Mouse (Mus musculus) adrenal gland, postnatal 36 days (tissue): Measurements from ENCODE around the gene Gulp1. TPM values are rescaled to one million over a fixed set of nuclear protein-coding genes. Genes with fewer than 3 reads are reported as not detected.

Source experiments
- DNase-seq, 2 experiments: peaks; one replicate each; pipeline ENCODE4 v3.0.0; 2021; ENCODE audit warnings: mixed read lengths in 1 of 2
- long read RNA-seq, 2 experiments: library from polyadenylated mRNA; stranded (forward); transcript quantifications; one replicate each; pipeline ENCODE4 v2.0.0; 2021; ENCODE audit warnings: borderline sequencing depth in 2 of 2
- total RNA-seq, 2 experiments: library from RNA; stranded (reverse); gene quantifications; 2 replicates each; pipeline ENCODE4 v1.2.3; 2021

The Gulp1 gene
- total RNA-seq = 10 to 100 TPM; 37.0 to 65.8 TPM
- long read RNA-seq, experiment 1, transcript Gulp1-201 (11 exons, 3,138 nt) = major isoform, 7 of 10 reads
- long read RNA-seq, experiment 1, partial matches to known transcripts = 3 of 10 reads
- long read RNA-seq, experiment 1, other reads (novel, unspliced or antisense) = 0 of 10 reads
- long read RNA-seq, experiment 2, partial matches to known transcripts = 0 of 1 reads
- long read RNA-seq, experiment 2, other reads (novel, unspliced or antisense) = 1 of 1 reads

- DNase-seq = peak; percentile 87 to 90
Observed at GRCm38 (mm10) chr1:44551461-44552370, at the start of gene Gulp1. TSS of gene Gulp1 (plus strand) at chr1:44551511.

GRCm38 (mm10) chr1:44550261-44550660 lies 1.1 kb upstream of the Gulp1 start:
- DNase-seq = no peak

DNA sequence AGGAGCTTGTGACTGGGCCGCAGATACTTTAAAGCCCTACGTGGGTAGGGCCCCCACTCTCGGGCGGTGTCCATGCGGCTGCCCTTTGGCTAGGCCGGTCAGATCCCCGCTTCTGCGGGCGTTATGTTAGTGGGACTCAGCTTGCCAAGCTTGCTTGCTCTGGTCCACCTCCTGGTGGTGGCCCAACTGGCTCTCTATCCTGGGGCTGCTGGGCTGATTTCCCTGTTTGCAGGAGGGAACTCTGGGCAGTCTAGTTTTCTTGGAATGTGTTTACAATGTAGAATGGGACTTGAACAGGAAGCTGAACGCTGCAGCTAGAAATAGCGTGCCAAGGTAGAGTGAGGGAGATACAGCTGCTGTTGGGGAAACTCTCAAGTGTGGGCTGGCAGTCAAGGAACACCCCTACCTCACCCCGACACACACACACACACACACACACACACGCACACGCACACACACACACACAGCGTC lies 1.1 kb downstream of the Gulp1 start:
- peak; percentile 51 to 64 for DNase-seq

GRCm38 (mm10) chr1:44553166-44553898 lies 2.0 kb downstream of the Gulp1 start:
- DNase-seq = peak; percentile 27 to 71

DNA sequence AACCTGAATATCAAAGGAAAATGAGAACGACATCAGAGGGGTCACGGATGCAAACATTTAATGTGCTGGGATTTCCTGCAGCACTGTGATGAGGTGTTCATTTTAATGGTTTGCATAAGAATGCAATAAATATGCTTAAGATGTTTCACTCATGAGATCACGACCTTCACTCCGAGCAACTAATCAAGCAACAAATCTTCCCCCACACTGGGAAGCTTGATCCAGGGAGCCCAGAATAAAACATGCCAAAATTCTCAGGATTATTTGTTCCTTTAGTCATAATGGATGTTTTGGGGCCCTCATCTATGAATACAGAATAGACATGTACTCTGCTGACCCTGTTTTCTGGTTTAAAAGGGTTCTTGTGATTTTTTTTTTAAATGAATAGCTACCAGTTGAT lies 16.1 kb downstream of the Gulp1 start:
- DNase-seq = no peak

DNA sequence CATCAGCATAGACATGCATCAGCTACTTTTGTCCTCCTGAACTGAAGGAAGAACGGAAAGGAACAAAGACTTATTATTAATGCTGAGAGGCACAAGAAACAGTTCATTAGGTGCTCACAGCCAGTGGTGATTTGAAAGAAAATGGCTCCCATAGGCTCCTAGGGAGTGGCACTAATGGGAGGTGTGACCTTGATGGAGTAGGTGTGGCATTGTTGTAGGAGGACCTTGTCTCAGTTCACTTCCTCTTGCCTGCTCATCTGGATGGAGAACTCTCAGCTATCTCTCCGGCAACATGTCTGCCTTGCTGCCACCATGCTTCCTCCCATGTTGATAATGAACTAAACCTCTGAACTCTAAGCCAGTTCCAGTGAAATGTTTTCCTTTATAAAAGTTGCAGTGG lies 17.0 kb downstream of the Gulp1 start:
- no peak for DNase-seq

GRCm38 (mm10) chr1:44576001-44576400 lies 24.7 kb downstream of the Gulp1 start:
- no peak for DNase-seq

GRCm38 (mm10) chr1:44576610-44577009 lies 25.3 kb downstream of the Gulp1 start:
- no peak for DNase-seq

- no peak for DNase-seq
Observed at GRCm38 (mm10) chr1:44580390-44580789, 29.1 kb downstream of the Gulp1 start.

GRCm38 (mm10) chr1:44584886-44585385 lies 33.6 kb downstream of the Gulp1 start:
- peak; percentile 64 to 66 for DNase-seq

- DNase-seq = no peak
Observed at GRCm38 (mm10) chr1:44591742-44592141, 40.4 kb downstream of the Gulp1 start.

DNA sequence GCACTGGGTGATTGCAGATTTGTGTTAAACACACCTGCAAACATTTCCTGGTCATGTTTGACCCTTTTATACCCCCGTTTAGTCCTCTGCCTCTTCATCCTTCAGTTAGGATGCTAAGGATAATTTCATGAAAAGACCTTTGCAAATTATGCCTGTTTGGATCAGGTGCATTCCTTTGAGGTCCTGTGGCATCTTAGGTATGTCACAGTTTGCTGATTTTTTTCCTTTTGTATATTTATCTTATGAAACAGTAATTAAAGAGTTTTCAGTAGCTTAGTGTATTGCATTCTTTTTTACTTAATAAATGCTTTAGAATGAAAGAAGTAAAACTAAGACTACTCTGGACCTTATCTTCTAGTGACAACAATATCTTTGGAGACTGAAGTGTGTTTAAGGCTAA lies 41.8 kb downstream of the Gulp1 start:
- DNase-seq = no peak

- no peak for DNase-seq
Observed at GRCm38 (mm10) chr1:44598312-44598711, 47.0 kb downstream of the Gulp1 start.

GRCm38 (mm10) chr1:44613294-44614041 lies 62.2 kb downstream of the Gulp1 start:
- no peak for DNase-seq

DNA sequence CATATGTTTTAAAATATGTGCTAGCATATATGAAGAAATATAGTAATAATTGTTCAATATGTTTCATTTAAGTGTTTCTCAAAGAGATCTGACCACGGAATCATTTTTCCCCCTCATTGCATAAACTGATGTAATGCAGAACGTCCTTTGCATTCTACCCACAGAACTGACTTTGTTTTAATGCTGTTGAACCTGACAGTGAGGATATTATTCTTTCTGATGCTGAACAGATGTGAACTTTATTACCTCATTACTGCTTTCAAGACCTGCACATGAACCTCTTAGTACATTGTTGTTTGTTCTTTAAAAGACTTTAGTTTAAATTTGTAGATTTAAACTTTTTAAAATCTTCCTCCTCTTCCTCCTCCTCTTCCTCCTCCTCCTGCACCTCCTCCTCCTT lies 67.4 kb downstream of the Gulp1 start:
- DNase-seq = no peak

DNA sequence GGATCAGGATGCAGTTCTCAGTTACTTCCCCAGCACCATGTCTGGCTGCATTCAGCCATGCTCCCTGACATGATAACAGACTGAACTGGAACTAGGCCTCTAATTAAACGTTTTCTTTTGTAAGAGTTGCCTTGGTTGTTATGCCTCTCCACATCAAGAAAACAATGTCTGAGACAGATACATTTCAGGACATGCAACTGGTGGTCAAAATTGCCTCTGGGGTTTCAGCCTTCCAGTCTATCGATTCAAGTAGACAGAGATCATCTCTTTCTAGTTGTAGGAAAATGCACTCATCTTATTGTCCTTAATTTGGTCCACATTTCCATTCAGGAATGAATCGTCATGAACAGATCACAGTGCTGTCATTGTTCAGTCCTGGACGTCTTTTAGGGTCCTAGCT lies 83.2 kb downstream of the Gulp1 start:
- no peak for DNase-seq

GRCm38 (mm10) chr1:44645678-44646276 lies 94.5 kb downstream of the Gulp1 start:
- no peak for DNase-seq

DNA sequence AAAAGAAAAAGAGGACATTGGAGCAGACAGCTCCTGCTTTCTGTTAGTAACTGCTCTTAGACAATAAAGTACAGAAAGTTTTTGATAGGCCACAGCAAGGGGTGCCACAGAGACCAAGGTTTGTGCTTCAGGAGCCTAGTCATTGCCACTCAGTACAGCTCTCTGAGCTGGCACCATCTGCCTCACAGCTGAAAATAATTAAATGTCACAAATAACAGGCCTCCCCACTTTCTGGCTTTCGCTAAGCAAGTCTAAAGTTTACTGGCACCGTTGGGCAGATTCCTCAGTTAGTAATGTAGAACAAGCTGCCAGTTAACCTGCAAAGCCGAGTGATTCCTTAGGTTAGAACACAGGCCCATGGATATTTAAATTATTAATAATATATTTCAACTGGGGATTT lies 127.7 kb downstream of the Gulp1 start:
- no peak for DNase-seq

DNA sequence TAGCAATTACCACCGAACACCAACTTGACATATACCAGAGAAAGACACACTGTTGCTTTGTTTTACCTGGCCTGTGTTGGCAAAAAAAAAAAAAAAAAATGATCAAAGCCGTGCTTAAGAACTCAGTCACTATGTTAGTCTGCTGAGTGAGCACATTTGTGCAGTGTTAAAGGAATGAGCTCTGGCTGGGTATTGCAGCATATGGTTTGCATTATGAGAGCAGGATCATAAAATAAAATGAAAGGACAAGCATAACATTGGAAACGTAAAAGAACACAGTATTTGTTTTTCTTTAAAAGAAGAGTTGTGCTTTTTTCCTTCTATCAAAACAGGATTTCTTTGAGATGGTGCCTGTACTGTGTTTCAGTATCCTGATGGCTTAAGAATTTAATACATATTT lies 128.1 kb downstream of the Gulp1 start:
- DNase-seq = no peak

GRCm38 (mm10) chr1:44682556-44682955 lies 131.2 kb downstream of the Gulp1 start:
- DNase-seq = no peak

DNA sequence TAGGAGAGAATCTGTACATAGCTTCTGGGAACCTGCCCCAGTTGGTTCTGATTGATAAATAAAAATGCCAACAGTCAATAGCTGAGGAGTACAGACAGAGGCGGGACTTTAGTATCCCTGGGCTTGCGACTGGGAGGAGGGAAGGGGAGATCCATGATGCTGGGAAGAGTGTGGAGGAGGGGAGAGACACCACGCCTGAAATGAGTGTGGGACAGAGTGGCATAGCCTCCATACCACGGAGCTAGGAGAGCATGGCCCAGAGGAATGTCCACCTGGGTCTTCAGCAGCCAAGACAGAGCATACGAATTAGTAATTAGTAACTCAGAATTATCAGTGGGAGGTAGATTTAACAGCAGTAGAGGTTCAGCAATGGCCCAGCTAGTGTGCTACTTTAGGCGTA lies 132.4 kb downstream of the Gulp1 start:
- no peak for DNase-seq
